Mouse (Mus musculus) bone marrow macrophage, adult 2 months (primary cell): ENCODE measurements around the gene Chst7. TPM values are rescaled to one million over a fixed set of nuclear protein-coding genes. Genes with fewer than 3 reads are reported as not detected.

Experiments
- H3K27ac ChIP-seq: 2 replicates; pipeline ENCODE4 v1.5.1; 2012; ENCODE audit warnings: low read depth, low read length; ENCODE audit not compliant: insufficient read depth
- H3K4me1 ChIP-seq: 2 replicates; pipeline ENCODE4 v1.6.1; 2012; ENCODE audit warnings: low read length; ENCODE audit not compliant: control insufficient read depth, insufficient read depth
- H3K4me3 ChIP-seq: 2 replicates; pipeline ENCODE4 v1.5.1; 2012; ENCODE audit warnings: mild to moderate bottlenecking, low read length, moderate library complexity; ENCODE audit not compliant: insufficient read depth
- CTCF ChIP-seq: IDR thresholded peaks from 2 replicates; pipeline ENCODE4 v1.5.1; 2012; ENCODE audit warnings: low read depth, mild to moderate bottlenecking, low read length, moderate library complexity
- POLR2A ChIP-seq: IDR thresholded peaks from 2 replicates; pipeline ENCODE4 v1.6.1; 2012; ENCODE audit warnings: mild to moderate bottlenecking, low read depth, low read length, borderline replicate concordance
- polyA plus RNA-seq: library from polyadenylated mRNA; stranded (reverse); fragments of >200 nt; gene quantifications from 2 replicates; pipeline ENCODE4 v1.2.4, GENCODE M21; 2012; ENCODE audit not compliant: missing spikeins, insufficient read depth, insufficient read length

Chst7 gene
- 2.1 and 3.1 TPM in 2 replicates for polyA plus RNA-seq

DNA sequence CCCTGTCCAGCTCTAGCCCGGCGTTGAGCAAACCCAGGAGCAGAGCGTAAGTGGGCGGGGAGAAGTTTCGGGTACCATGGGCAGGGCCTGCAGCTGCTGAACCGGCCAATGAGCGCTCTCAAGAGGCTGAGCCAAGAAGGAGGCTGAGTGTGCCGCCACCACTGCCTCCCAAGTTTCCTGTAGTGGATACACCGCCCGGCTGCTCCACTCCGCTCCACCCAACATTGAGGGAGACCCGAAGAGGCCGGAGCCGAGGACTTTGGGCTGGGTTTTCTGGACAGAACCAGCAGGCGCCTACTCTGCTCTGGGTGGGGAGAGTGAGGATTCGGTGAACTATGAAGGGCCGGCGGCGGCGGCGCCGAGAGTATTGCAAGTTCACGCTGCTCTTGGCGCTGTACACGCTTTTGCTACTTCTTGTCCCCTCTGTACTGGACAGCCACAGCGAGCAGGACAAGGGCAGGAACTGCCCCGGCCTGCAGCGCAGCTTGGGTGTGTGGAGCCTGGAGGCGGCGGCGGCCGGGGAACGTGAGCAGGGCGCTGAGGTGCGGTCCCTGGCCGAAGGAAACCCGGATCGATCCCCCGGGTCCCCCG lies at the start of gene Chst7:
Gene Chst7 (plus strand): TSS at position 180 of the 591 bp plus-strand sequence.
- Histone ChIP-seq H3K4me3 (peak within 1 kb of the TSS; percentile 88), H3K4me1 (peaks cover 9% of the 10 kb centered on the region), H3K27ac (peak within 1 kb of the TSS; percentile 19)
- TF ChIP-seq POLR2A (no peak), CTCF (no peak)

DNA sequence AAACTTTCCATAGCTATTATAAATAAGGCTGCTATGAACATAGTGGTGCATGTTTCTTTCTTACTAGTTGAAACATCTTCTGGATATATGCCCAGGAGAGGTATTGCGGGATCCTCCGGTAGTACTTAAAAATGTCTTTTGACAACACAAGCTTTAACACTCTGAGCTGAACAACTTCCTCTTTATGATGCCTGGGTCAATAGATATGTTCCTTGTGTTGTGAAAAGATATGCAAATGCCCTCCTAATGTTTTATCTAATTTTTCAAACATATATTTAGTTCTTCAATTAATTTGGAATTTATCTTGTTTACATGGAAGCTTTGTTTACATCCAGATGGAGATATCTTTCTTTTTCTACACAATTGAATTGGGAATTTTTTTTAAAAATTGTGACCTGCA lies 47.1 kb upstream of the Chst7 start:
- Histone ChIP-seq H3K27ac (no peak overlapping the region), H3K4me3 (no peak overlapping the region), H3K4me1 (no peaks in the 10 kb centered on the region)
- TF ChIP-seq POLR2A: no peak
- TF ChIP-seq CTCF: no peak

DNA sequence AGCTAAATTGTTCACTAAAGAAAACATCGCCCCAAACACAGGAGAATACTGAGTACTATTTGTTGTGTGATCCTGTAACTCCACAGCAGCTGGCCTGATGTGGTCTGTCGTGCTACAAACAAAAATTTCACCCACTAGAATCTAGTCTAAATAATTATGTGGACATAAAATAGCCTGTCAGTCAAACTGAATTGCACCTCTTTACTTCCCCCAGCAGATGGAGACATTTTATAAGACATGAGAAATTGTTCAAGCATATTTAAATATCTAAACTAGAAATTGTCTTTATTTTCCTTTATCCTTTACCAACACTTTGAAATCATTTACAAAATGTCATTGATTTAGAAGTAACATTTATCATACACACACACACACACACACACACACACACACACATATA lies 38.4 kb upstream of the Chst7 start:
- Histone ChIP-seq H3K4me3 (no peak overlapping the region), H3K4me1 (no peaks in the 10 kb centered on the region), H3K27ac (no peak overlapping the region)
- TF ChIP-seq CTCF (no peak), POLR2A (no peak)

DNA sequence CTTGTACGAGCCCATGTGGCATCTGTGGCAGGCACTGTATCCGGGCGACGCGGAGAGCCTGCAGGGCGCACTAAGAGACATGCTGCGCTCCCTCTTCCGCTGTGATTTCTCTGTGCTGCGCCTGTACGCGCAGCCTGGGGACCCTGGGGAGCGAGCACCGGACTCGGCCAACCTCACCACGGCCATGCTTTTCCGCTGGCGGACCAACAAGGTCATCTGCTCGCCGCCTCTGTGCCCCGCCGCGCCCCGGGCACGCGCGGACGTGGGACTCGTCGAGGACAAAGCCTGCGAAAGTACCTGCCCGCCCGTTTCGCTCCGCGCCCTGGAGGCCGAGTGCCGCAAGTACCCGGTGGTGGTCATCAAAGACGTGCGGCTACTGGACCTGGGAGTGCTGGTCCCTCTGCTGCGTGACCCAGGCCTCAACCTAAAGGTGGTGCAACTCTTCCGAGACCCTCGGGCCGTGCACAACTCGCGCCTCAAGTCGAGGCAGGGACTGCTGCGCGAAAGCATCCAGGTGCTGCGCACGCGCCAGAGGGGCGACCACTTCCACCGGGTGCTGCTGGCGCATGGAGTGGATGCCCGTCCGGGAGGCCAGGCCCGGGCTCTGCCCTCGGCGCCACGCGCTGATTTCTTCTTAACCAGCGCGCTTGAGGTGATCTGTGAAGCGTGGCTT lies 872 bp downstream of the Chst7 start:
- peaks cover 9% of the 10 kb centered on the region for H3K4me1 ChIP-seq
- H3K4me3 ChIP-seq: peak overlapping the region; percentile 88
- H3K27ac ChIP-seq: peak overlapping the region; percentile 72
- TF ChIP-seq POLR2A (no peak), CTCF (no peak)

DNA sequence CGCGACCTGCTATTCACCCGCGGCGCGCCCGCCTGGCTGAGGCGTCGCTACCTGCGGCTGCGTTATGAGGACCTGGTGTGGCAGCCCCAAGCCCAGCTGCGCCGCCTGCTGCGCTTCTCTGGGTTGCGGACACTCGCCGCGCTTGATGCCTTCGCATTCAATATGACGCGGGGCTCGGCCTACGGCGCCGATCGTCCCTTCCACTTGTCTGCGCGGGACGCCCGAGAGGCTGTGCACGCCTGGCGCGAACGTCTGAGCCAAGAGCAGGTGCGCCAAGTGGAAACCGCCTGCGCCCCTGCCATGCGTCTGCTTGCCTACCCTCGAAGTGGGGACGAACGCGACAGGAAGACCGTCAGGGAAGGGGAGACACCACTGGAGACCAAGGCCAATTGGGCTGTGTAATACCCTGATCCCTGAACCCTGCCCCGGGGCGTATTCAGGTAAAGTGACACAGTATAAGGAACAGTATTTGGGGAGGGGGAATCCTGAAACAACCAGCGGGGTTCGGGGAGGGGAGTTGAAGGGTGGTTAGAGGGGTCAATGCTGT lies 1.5 kb downstream of the Chst7 start:
- peak overlapping the region; percentile 72 for H3K27ac ChIP-seq
- peaks cover 11% of the 10 kb centered on the region for H3K4me1 ChIP-seq
- peak overlapping the region; percentile 88 for H3K4me3 ChIP-seq
- no peak for TF ChIP-seq POLR2A
- TF ChIP-seq CTCF: no peak

DNA sequence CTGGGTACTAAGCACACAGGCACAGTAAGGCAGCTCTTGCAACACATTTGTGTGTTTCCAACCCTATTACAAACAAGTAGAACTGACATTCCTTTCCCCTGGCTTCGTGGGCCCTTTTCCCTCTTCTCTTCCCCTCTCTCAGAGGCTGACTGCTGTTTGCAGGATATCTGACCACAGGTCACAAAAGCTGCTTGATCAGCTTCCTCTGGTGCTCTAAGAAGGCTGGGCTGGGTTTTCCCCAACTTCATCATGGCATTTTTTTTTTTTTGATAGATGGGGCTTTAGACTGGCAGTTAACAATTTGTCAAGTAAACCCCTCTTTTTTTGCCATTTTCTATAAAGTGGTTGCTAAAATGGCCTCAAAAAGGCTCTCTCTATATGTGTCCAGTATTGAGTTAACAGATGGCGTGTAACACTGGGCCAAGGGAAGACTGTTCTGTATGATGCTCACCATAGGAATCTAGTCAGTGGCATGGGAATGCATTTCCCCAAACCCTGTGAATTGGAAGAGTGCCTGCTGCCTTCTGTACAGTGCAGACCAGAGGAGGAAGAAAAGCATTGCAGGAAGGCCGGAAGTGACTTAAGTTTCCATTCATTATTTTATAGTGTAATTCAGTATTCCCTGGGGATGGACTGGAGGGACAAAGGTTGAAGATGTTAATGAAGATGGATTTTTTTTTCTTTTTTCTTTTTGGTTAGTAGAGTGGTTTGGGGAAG lies 2.6 kb downstream of the Chst7 start:
- Histone ChIP-seq H3K4me1 (peaks cover 14% of the 10 kb centered on the region), H3K4me3 (peak overlapping the region; percentile 88), H3K27ac (peak overlapping the region; percentile 72)
- TF ChIP-seq POLR2A: no peak
- no peak for TF ChIP-seq CTCF

DNA sequence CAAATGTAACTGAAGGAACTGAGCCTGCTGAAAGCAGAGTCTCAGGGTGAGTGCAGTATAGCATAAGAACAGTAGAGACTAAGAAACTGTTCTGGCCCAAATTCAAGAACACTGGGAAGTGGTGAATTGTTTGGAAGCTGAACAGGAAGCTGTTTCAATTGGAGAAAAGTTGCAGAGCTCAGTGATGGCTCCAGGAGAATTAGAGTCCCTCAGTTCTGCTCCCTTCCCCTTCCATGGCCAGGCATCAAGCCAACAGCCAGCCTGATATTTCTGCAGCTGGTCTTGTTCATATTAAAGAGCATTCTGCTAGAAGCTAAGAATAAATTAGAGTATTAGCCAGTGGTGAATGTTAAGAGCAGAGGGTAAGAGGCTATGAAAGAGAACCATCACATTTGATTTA lies 7.3 kb downstream of the Chst7 start:
- H3K27ac ChIP-seq: peak overlapping the region; percentile 71
- H3K4me1 ChIP-seq: peaks cover 19% of the 10 kb centered on the region
- no peak overlapping the region for H3K4me3 ChIP-seq
- no peak for TF ChIP-seq POLR2A
- no peak for TF ChIP-seq CTCF

DNA sequence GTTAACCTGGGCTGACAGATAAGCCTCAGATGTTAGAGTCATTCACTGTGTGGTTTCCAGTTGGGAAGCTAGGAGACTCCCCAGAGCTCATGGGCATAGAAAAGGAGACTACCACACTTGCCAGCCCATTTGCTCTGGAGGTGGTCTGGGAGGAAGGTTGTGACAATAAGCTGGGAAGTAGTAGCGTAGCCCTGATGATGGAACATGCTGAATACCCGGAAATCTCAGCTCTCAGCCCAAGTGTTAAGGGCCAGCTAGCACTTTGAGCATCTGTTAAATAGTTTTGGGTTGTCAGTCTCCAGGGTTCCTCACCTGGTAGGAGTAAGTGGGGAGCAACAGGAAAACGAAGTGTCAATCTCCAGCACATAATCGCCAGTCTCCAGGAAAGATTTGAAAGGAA lies 10.8 kb downstream of the Chst7 start:
- TF ChIP-seq POLR2A (no peak), CTCF (no peak)
- no peak overlapping the region for H3K27ac ChIP-seq
- peaks cover 10% of the 10 kb centered on the region for H3K4me1 ChIP-seq
- H3K4me3 ChIP-seq: no peak overlapping the region

DNA sequence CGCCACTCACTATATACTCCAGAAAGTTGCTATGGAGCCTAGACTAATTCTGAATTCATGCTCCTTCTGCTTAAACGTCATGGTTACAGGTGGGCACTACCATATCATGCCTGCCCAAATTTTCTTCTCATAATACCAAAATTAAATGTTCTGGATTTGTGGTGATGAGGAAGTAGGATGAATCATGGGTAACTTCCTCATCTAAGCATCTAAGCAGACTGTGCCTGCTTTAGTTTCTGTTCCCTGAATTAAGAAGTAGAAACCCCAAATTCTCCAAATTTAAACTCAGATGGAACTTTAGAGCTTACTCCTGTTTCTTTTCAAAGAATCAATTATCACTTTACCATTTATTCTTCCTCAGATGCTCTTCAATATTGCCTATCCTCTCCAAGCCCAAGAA lies 58.4 kb downstream of the Chst7 start:
- peak overlapping the region; percentile 24 for H3K27ac ChIP-seq
- no peak overlapping the region for H3K4me3 ChIP-seq

More for the DNA sequence above, 58.4 kb downstream of the Chst7 start:
- no peak for TF ChIP-seq POLR2A
- TF ChIP-seq CTCF: no peak
- H3K4me1 ChIP-seq: peaks cover 10% of the 10 kb centered on the region
